Mouse (Mus musculus): ENCODE measurements around the gene Cyth4. TPM values are rescaled to one million over a fixed set of nuclear protein-coding genes. Genes with fewer than 3 reads are reported as not detected.

The Cyth4 gene
- total RNA-seq, 2 experiments from 2014 or later = 4.8 to 6.9 TPM

DNA sequence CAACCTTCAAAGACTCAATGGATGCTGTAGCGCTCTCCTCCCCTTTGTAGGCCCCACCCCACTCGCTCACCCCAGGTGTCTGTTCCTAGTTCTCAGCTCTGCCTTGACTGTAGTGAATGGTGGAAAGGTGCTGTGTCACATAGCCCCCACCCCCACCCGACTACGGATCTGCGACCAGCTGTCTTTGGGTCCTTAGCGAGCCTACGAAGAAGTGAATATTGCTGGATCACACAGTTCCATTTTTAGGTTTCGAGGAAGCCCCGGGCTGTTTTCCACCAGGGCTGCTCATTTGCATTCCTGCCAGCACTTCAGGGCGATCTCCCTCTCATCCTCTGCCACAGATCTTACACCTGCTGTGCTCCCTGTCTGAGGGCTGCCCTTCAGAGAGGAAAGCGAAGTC lies 13.5 kb upstream of the Cyth4 start:
- no peak for DNase-seq
- intact Hi-C loops (cut with DNase I) = loop anchor here (2.0 kb wide), 3 partner anchors 51 to 137 kb away; no protein-coding TSS in a partner anchor

DNA sequence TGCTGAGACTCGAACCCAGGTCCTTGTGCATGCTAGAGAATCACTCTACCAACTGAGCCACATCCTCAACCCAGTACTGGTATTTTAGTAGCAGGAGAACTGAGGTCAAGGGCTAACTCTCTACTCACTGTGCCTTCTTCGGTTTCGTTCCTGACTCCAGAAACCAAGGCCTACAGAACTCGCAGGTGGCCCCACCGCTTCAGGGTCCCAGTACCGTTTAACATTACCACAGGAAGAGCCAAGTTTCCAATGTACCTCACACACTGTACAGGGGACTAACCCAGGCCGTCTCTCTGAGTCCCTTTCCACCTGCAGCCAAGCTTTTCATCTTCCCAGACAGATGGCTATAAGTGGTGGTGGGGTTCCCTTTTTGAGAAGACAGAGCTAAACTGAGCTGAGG lies 11.4 kb upstream of the Cyth4 start:
- DNase-seq = no peak
- intact Hi-C loops (cut with DNase I) = no loop called here

- intact Hi-C loops (cut with DNase I) = loop anchor here (1.0 kb wide), 1 partner anchor 157 kb away; no protein-coding TSS in a partner anchor
- DNase-seq = peak; percentile 85 to 93
These were observed 9.5 kb upstream of the Cyth4 start for GRCm38 (mm10) chr15:78587050-78587994.

GRCm38 (mm10) chr15:78588049-78588448 lies 8.8 kb upstream of the Cyth4 start:
- intact Hi-C loops (cut with DNase I) = no loop called here
- DNase-seq = no peak

DNA sequence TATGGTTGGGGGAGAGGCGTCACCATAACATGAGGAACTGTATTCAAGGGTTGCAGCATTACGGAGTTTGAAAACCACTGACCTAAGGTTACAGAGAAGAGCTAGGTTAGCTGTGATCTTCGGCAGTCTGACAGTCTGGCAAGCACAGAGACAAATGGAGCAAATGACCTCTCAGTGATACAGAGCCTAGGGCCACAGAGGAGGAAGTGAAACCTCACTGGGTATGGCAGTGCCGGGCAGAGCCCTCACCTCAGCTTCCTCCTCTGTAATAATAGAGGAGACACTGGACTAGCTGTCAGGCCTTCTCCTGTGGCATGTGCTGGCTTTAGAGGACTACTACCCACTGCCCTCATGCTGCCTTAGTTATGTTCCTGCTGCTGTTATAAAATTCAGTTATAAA lies 7.9 kb upstream of the Cyth4 start:
- intact Hi-C loops (cut with DNase I) = no loop called here
- DNase-seq = no peak

GRCm38 (mm10) chr15:78589936-78590335 lies 6.9 kb upstream of the Cyth4 start:
- intact Hi-C loops (cut with DNase I) = no loop called here
- DNase-seq = no peak

DNA sequence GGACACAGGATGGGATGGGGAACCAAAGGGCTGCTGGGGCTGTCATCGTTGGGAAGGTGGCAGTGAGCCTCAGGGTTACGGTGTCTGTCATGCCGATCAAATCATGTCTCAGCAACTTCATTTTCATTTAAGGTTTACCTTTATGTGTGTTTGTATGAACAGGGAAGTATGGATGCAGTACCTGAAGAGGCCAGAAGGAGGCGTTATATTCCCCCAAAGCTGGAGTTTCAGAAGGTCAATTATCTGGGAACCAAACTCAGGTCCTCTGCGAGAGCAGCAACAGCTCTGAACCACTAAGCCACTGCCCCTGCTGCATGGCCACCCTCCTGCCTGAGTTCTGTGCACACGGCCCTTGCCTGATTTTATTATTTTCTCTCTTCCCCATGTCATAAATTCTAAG lies 6.1 kb upstream of the Cyth4 start:
- DNase-seq = no peak
- intact Hi-C loops (cut with DNase I) = no loop called here

DNA sequence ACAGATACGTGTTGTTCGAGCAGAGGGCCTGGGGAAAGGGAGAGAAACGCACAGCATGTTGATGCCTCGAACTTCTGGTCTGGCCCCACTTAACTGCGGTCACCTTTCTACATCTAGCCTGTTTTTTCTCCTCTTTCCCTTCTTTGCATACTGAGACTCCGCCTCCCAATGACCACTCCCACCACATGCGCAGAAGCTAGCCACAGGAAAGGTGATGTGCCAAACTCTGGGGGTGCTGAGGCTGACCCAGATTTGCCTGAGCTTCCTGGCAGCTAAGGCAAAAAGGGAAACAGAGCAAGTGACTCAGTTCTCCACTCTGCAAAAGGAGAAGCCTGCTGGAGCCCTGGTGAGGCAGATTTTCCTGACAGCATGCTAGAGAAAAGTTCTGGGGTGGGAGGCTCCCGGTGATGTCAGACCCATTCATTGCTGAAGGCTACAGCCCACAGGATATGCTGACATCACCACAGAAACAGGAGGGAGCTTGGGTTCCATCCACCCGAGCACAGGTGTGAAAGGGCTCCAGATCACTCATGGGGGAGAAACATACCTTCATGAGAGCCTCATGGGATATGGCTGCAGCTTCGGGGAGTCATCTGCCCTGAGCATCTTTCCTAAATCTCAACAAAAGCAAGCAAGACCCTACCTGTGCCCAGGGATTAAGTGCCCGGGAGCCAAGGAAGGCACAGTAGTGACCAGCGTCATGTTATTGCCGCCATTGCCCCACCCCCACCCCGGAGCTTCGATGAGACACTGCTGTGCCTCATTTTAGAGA lies 5.0 kb upstream of the Cyth4 start:
- DNase-seq = no peak
- intact Hi-C loops (cut with DNase I) = no loop called here

DNA sequence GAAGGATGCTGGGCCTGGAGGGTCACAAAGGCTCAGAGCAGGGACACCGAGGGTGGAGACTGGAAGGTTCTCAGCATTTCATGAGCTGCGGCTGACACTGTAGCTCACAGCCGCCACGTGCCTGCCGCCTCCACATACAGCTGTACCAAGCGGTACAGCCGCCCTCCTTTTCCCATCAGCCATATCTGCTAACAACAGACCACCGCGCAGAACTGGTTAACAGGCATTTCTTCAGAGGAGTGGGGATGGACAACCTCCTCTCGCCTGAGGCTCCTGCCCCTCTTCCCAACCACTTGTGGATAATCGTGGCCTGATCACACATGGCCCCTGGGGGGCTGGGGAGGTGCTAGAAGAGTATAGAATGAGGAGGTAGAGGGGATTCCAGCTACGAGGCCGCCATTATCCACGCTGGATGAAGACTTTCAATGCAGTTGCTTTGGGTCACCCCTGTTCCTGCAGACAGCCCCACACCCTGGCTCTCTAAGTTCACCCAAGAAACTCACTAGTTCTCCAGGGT lies 4.3 kb upstream of the Cyth4 start:
- DNase-seq = no peak
- intact Hi-C loops (cut with DNase I) = no loop called here

DNA sequence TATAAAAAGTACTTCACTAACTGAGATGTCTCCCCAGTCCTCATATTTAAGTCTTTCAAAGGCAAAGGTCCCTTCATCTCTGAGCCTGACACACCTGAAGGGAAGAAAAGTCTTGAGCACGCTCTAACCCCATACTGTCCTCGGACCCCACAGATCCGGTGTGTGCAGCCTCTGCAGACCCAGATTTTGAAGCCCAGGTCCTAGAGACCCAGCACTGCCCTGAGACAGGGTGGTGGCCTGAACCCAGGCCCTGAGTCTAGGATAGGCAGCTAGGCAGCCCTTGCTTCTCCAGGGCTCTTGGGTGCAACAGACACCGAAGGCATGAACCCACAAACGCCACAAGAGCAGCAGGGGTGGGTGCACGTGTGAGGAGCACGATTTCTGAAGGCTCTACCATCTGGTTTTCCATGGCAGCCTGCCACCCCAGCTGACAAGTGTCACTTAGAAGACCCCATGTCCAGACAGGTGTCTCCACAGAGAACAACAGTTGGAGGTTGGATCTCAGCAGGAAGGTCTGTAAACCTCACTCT lies 2.9 kb upstream of the Cyth4 start:
- no peak for DNase-seq
- intact Hi-C loops (cut with DNase I) = no loop called here

DNA sequence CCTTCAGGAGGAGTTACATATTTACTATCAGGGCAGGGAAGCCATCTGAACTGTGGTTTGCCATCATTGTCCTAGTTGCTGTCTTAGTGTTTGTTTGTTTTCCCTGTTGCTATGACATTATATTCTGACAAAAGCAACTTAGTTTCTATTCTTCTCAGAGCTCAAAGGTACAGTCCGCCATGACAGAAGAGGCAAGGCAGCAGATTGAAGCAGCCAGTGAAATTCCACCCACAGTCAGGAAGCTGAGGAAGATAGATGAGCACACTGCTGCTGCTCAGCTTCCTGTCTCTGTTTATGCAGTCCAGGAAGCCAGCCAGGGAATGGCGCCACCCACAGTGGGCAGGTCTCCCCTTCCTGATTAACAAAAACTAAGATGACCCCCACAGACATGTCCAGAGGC lies 2.0 kb upstream of the Cyth4 start:
- intact Hi-C loops (cut with DNase I) = no loop called here
- DNase-seq = no peak

GRCm38 (mm10) chr15:78595468-78595867 lies 1.4 kb upstream of the Cyth4 start:
- intact Hi-C loops (cut with DNase I) = no loop called here
- DNase-seq = no peak

DNA sequence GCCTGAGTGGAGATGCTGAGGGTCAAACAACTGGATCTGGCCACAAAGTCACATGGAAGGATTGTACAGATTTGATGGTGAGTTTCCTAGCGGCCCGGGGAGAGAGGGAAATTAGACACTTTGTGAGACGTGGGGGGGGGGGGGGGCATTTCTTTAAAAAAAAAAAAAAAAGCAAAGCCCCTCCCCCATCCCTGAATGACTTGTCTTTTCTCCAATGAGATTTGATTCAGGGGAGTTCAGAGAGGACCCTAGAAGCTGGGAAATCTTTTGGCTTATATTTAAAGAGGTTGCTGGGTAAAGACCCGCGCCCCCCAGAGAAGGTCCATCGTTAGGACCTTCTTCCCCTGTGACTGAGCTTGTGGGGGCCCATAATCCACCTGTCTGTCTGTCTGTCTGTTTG lies 343 bp upstream of the Cyth4 start:
- intact Hi-C loops (cut with DNase I) = no loop called here
- DNase-seq = no peak

GRCm38 (mm10) chr15:78597729-78598128 lies 882 bp downstream of the Cyth4 start:
- peak in 1 of 2 experiments; percentile 30 for DNase-seq
- intact Hi-C loops (cut with DNase I) = no loop called here

DNA sequence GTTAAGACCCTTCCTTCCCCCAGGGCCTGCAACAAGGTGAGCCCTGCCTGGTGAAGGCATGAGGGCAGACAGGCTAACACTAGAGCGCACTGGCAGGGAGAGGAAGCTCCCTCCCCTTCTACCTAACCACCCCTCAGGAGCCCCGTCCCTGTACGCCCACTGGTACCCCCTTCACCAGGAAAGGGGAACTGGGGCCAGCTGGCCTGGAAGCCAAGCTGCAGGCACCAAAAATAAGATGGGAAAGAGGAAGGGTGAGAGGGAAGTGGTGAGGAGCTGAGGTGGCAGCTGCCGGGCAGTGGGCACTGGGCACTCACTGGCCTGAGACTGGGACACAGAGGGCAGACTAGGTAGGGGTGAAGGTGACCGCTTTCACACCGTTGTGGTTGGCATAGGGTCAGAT lies 2.3 kb downstream of the Cyth4 start:
- intact Hi-C loops (cut with DNase I) = no loop called here
- DNase-seq = peak in 1 of 2 experiments; percentile 32

DNA sequence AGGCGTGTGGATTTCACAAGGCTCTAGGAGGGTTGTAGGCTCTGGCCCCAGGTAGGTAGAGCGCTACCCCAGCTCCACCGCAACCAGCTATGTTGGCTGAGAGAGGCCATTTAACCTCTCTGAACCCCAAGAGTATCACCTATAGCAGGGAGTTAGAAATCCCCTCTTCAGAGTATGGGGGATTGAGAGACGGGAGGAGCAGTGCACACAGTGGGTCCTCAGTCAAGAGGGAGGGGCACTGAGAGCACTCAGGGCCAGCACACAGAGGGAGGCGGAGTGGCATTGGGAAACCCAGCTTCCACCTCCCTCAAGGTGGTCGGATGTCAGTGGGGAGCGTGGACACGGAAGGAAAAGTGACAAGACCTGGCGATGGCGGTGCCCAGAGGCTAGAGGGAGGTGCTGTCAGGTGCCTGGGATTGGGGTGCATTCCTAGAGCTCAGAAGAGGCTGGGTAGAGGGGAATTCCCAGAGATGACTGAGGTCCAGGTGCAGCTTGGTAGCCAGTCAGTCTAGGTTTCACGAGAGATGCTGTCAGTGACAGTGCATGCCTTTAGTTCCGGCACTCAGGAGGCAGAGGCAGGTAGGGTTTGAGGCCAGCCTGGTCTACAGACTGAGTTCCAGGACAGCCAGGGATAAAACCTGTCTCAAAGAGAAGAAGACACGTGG lies 2.8 kb downstream of the Cyth4 start:
- intact Hi-C loops (cut with DNase I) = no loop called here
- no peak for DNase-seq

DNA sequence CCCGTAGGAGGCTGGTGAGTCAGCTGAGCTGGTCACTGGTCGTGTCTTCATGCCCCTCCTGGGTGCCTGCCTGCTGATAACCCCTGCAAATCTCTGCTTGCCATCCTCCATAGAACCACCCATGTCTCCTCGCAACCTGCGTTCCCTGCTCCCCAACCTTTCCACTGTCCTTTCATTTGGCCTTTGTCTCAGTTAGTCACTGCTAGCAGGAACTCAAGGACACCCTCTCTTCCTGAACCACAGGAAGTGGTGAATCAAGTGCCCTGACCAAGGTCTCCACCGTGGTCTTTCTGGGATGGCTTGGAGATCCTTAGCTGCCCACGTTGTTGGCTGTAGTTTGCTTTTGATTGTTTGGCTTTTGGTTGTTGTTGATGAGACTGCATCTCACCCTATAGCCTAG lies 4.3 kb downstream of the Cyth4 start:
- DNase-seq = no peak
- intact Hi-C loops (cut with DNase I) = no loop called here

DNA sequence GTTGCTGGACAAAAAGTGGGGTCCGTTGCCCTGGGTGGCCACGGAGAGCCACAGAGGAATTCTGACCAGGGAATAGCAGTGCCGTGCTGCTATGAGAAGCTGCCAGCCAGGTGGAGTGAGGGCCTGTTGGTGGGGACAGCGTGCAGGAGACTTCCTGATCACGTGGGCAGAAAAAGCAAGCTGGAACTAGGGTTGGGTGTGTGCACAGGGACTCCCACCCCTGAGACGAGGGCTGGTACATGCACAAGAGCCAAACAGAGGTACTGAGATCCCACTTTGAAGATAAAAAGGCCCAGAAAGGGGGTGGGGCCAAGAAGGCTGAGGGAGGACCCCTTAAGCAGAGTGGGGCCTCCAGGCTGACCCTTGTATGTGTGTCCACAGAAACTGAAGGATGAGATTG lies 7.4 kb downstream of the Cyth4 start:
- DNase-seq = no peak
- intact Hi-C loops (cut with DNase I) = no loop called here

DNA sequence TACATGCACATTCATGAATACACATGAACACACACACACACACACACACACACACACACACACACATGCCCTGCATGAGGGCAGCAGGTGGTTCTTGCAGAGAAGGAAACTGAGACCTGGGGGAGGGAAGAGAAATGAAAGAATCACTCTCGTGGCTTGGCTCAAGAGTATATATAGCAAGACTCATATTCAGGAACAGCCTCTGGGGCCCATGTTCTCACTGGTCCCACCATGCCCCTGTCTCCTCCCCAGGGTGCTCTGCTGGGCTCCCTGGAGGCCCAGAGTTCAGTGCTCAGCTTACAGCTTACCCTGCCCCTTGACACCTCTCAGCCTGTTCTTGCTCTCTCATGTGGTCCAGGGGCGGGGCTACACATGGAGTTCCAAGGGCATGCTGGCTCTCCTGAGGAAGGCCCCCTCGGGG lies 8.5 kb downstream of the Cyth4 start:
- no peak for DNase-seq
- intact Hi-C loops (cut with DNase I) = no loop called here

DNA sequence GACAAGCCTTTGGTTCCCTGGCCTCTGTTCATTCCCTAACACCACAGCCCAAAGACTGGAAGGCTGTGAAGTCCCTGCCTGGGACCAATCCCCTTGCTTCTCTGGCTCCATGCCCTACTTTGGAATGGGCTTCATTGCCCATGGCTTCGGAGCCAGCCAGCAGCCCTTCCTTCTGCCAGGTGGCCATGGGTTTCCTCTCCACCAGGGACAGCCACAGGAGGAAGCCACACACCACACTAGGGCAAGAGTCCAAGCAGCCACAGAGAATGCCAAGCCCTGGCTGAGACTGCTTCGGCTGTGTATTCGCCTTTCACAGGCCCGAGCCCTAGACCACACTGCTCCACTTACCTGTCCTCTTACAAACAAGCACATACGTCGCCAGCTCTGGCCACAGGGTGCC lies 9.2 kb downstream of the Cyth4 start:
- no peak for DNase-seq
- intact Hi-C loops (cut with DNase I) = no loop called here

- intact Hi-C loops (cut with DNase I) = no loop called here
- no peak for DNase-seq
These were observed 10.6 kb downstream of the Cyth4 start for GRCm38 (mm10) chr15:78607463-78607862.
